Mouse (Mus musculus): ENCODE results near the gene Pde4d. TPM values are rescaled to one million over a fixed set of nuclear protein-coding genes. Genes with fewer than 3 reads are reported as not detected.
A peak's percentile ranks its signal among the peaks of the same experiment; 100 is the strongest.

The Pde4d gene
- polyA plus RNA-seq, 1 experiment from 2014 or later: 13.6 TPM

GRCm38 (mm10) chr13:108532875-108533274 is 83.1 kb downstream of the Pde4d start:
- no peaks in the 10 kb centered on the region for H3K27me3 ChIP-seq (replicated peaks; ENCODE audit: control insufficient read depth, insufficient read depth, low read length)
- H3K36me3 ChIP-seq (ENCODE audit: control insufficient read depth, insufficient read depth, low read length): no peaks in the 10 kb centered on the region
- H3K9me3 ChIP-seq (ENCODE audit: control insufficient read depth, low read length): no peaks in the 10 kb centered on the region
- H3K4me1 ChIP-seq (ENCODE audit: control insufficient read depth, insufficient read depth, low read length): no peaks in the 10 kb centered on the region
- 88% methylated on average over 1 of the region's 1 CpGs for WGBS
- ATAC-seq (ENCODE audit: low read depth) (no peak), DNase-seq (ENCODE audit: low spot score) (no peak)
- no peak overlapping the region for H3K4me2 ChIP-seq (ENCODE audit: low read depth, low read length)
- H3K27ac ChIP-seq (replicated peaks; ENCODE audit: low read depth, low read length): no peak overlapping the region
- no peak overlapping the region for H3K4me3 ChIP-seq (ENCODE audit: low read depth, low read length)
- H3K9ac ChIP-seq (ENCODE audit: low read depth, low read length): no peak overlapping the region

GRCm38 (mm10) chr13:108536436-108536835 is 86.7 kb downstream of the Pde4d start:
- 53% methylated on average over 4 of the region's 4 CpGs for WGBS
- ATAC-seq (ENCODE audit: low read depth): no peak
- Histone ChIP-seq H3K36me3 (ENCODE audit: control insufficient read depth, insufficient read depth, low read length) (no peaks in the 10 kb centered on the region), H3K9me3 (ENCODE audit: control insufficient read depth, low read length) (no peaks in the 10 kb centered on the region), H3K27me3 (replicated peaks; ENCODE audit: control insufficient read depth, insufficient read depth, low read length) (no peaks in the 10 kb centered on the region), H3K4me3 (ENCODE audit: low read depth, low read length) (no peak overlapping the region), H3K4me2 (ENCODE audit: low read depth, low read length) (no peak overlapping the region), H3K27ac (replicated peaks; ENCODE audit: low read depth, low read length) (no peak overlapping the region), H3K9ac (ENCODE audit: low read depth, low read length) (no peak overlapping the region), H3K4me1 (ENCODE audit: control insufficient read depth, insufficient read depth, low read length) (no peaks in the 10 kb centered on the region)
- no peak for DNase-seq (ENCODE audit: low spot score)

- H3K27me3 ChIP-seq (replicated peaks; ENCODE audit: control insufficient read depth, insufficient read depth, low read length): no peaks in the 10 kb centered on the region
- no peaks in the 10 kb centered on the region for H3K4me1 ChIP-seq (ENCODE audit: control insufficient read depth, insufficient read depth, low read length)
- H3K27ac ChIP-seq (replicated peaks; ENCODE audit: low read depth, low read length): no peak overlapping the region
- no peak for DNase-seq (ENCODE audit: low spot score)
- no peak for ATAC-seq (ENCODE audit: low read depth)
- 82% methylated on average over 6 of the region's 6 CpGs for WGBS
- H3K4me2 ChIP-seq (ENCODE audit: low read depth, low read length): no peak overlapping the region
- no peak overlapping the region for H3K9ac ChIP-seq (ENCODE audit: low read depth, low read length)
- no peak overlapping the region for H3K4me3 ChIP-seq (ENCODE audit: low read depth, low read length)
- H3K9me3 ChIP-seq (ENCODE audit: control insufficient read depth, low read length): no peaks in the 10 kb centered on the region
- H3K36me3 ChIP-seq (ENCODE audit: control insufficient read depth, insufficient read depth, low read length): no peaks in the 10 kb centered on the region
Observed at GRCm38 (mm10) chr13:108536951-108537350, 87.2 kb downstream of the Pde4d start.

- no peak for ATAC-seq (ENCODE audit: low read depth)
- H3K4me1 ChIP-seq (ENCODE audit: control insufficient read depth, insufficient read depth, low read length): no peaks in the 10 kb centered on the region
- H3K9ac ChIP-seq (ENCODE audit: low read depth, low read length): no peak overlapping the region
- no peaks in the 10 kb centered on the region for H3K27me3 ChIP-seq (replicated peaks; ENCODE audit: control insufficient read depth, insufficient read depth, low read length)
- no peaks in the 10 kb centered on the region for H3K9me3 ChIP-seq (ENCODE audit: control insufficient read depth, low read length)
- H3K27ac ChIP-seq (replicated peaks; ENCODE audit: low read depth, low read length): no peak overlapping the region
- 50% methylated on average over 1 of the region's 1 CpGs for WGBS
- no peak for DNase-seq (ENCODE audit: low spot score)
- no peaks in the 10 kb centered on the region for H3K36me3 ChIP-seq (ENCODE audit: control insufficient read depth, insufficient read depth, low read length)
- H3K4me3 ChIP-seq (ENCODE audit: low read depth, low read length): no peak overlapping the region
- H3K4me2 ChIP-seq (ENCODE audit: low read depth, low read length): no peak overlapping the region
Observed at GRCm38 (mm10) chr13:108538760-108539369, 89.1 kb downstream of the Pde4d start.

DNA sequence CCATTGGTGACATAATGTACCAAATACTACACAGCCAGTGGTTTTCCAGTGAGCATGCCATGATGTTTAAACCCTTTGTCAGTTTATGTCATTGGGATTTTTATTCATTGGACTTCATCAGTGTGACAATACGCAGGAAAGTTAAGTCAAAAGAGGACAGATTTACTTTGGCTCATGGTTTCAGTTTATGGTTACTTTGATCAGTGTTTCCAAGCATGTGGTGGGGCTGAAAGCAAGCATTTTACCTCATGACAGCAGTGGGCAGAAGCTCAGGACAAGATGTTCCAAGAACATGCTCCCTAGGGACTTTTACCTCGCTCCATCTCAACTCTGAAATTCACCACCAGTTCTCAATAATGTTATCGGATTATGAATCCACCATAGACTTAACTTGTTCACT is 91.7 kb downstream of the Pde4d start:
- Histone ChIP-seq H3K4me2 (ENCODE audit: low read depth, low read length) (no peak overlapping the region), H3K9me3 (ENCODE audit: control insufficient read depth, low read length) (no peaks in the 10 kb centered on the region), H3K27me3 (replicated peaks; ENCODE audit: control insufficient read depth, insufficient read depth, low read length) (no peaks in the 10 kb centered on the region), H3K4me1 (ENCODE audit: control insufficient read depth, insufficient read depth, low read length) (no peaks in the 10 kb centered on the region), H3K9ac (ENCODE audit: low read depth, low read length) (no peak overlapping the region), H3K4me3 (ENCODE audit: low read depth, low read length) (no peak overlapping the region), H3K36me3 (ENCODE audit: control insufficient read depth, insufficient read depth, low read length) (no peaks in the 10 kb centered on the region), H3K27ac (replicated peaks; ENCODE audit: low read depth, low read length) (no peak overlapping the region)
- WGBS: 78% methylated on average over 3 of the region's 3 CpGs
- ATAC-seq (ENCODE audit: low read depth): no peak
- DNase-seq (ENCODE audit: low spot score): no peak

- Histone ChIP-seq H3K4me3 (ENCODE audit: low read depth, low read length) (no peak overlapping the region), H3K27me3 (replicated peaks; ENCODE audit: control insufficient read depth, insufficient read depth, low read length) (no peaks in the 10 kb centered on the region), H3K27ac (replicated peaks; ENCODE audit: low read depth, low read length) (peak overlapping the region; percentile 44), H3K4me2 (ENCODE audit: low read depth, low read length) (no peak overlapping the region), H3K4me1 (ENCODE audit: control insufficient read depth, insufficient read depth, low read length) (no peaks in the 10 kb centered on the region), H3K9me3 (ENCODE audit: control insufficient read depth, low read length) (no peaks in the 10 kb centered on the region), H3K9ac (ENCODE audit: low read depth, low read length) (no peak overlapping the region), H3K36me3 (ENCODE audit: control insufficient read depth, insufficient read depth, low read length) (no peaks in the 10 kb centered on the region)
- DNase-seq (ENCODE audit: low spot score) (peak; percentile 82), ATAC-seq (ENCODE audit: low read depth) (no peak)
- 58% methylated on average over 5 of the region's 5 CpGs for WGBS
Observed at GRCm38 (mm10) chr13:108542342-108542761, 92.6 kb downstream of the Pde4d start.

- DNase-seq (ENCODE audit: low spot score) (no peak), ATAC-seq (ENCODE audit: low read depth) (no peak)
- no peak overlapping the region for H3K4me3 ChIP-seq (ENCODE audit: low read depth, low read length)
- no peaks in the 10 kb centered on the region for H3K9me3 ChIP-seq (ENCODE audit: control insufficient read depth, low read length)
- H3K4me1 ChIP-seq (ENCODE audit: control insufficient read depth, insufficient read depth, low read length): 0 out of 2 replicates have a peak, but pooled peaks cover 8% of the 10 kb centered on the region
- no peak overlapping the region for H3K27ac ChIP-seq (replicated peaks; ENCODE audit: low read depth, low read length)
- no peak overlapping the region for H3K4me2 ChIP-seq (ENCODE audit: low read depth, low read length)
- no peak overlapping the region for H3K9ac ChIP-seq (ENCODE audit: low read depth, low read length)
- 54% methylated on average over 5 of the region's 5 CpGs for WGBS
- no peaks in the 10 kb centered on the region for H3K36me3 ChIP-seq (ENCODE audit: control insufficient read depth, insufficient read depth, low read length)
- no peaks in the 10 kb centered on the region for H3K27me3 ChIP-seq (replicated peaks; ENCODE audit: control insufficient read depth, insufficient read depth, low read length)
Observed at GRCm38 (mm10) chr13:108552288-108552687, 102.5 kb downstream of the Pde4d start.

DNA sequence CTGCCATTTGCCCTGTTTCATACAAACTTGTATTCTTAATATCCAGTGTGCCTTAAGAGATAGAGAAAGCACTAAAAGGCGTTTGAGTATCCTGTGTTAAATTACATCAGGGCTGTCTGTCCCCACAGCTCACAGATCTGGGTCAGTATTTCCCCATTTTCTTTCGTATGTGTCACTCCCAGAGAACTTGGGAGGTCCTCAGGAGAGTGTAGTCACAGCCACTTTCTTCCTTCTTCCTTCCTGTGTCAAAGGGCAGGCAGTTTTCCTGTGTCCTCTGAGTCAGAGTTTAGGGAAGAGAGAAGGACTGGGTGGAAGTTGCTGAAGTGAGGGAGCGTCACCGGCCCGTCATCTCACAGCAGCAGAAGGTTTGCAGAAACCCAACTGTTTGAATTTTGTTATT is 103.2 kb downstream of the Pde4d start:
- DNase-seq (ENCODE audit: low spot score) (no peak), ATAC-seq (ENCODE audit: low read depth) (no peak)
- Histone ChIP-seq H3K36me3 (ENCODE audit: control insufficient read depth, insufficient read depth, low read length) (no peaks in the 10 kb centered on the region), H3K4me2 (ENCODE audit: low read depth, low read length) (no peak overlapping the region), H3K27me3 (replicated peaks; ENCODE audit: control insufficient read depth, insufficient read depth, low read length) (no peaks in the 10 kb centered on the region), H3K4me3 (ENCODE audit: low read depth, low read length) (no peak overlapping the region), H3K4me1 (ENCODE audit: control insufficient read depth, insufficient read depth, low read length) (0 out of 2 replicates have a peak, but pooled peaks cover 8% of the 10 kb centered on the region), H3K27ac (replicated peaks; ENCODE audit: low read depth, low read length) (no peak overlapping the region), H3K9ac (ENCODE audit: low read depth, low read length) (no peak overlapping the region), H3K9me3 (ENCODE audit: control insufficient read depth, low read length) (no peaks in the 10 kb centered on the region)
- WGBS: 61% methylated on average over 5 of the region's 5 CpGs

DNA sequence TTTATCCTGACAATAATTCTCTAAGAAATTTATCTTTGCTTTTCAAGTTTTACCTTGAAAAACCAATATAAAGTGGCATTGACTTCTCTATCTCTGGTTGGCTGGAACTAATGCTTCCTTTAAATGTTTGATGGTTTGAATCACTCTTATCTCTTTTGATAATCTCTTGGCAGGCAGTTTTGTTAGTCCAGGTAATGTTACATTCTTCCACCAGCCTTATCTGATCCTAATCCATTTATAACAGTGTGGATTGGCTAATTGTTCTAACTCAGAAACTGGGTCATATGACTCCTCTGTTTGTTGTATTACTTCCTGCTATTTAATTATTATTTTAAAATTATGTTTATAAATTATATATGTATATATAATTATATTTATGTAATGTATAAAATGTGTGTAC is 105.2 kb downstream of the Pde4d start:
- H3K4me3 ChIP-seq (ENCODE audit: low read depth, low read length): no peak overlapping the region
- H3K36me3 ChIP-seq (ENCODE audit: control insufficient read depth, insufficient read depth, low read length): no peaks in the 10 kb centered on the region
- no peaks in the 10 kb centered on the region for H3K9me3 ChIP-seq (ENCODE audit: control insufficient read depth, low read length)
- H3K9ac ChIP-seq (ENCODE audit: low read depth, low read length): no peak overlapping the region
- H3K4me1 ChIP-seq (ENCODE audit: control insufficient read depth, insufficient read depth, low read length): 0 out of 2 replicates have a peak, but pooled peaks cover 8% of the 10 kb centered on the region
- ATAC-seq (ENCODE audit: low read depth) (no peak), DNase-seq (ENCODE audit: low spot score) (no peak)
- no peaks in the 10 kb centered on the region for H3K27me3 ChIP-seq (replicated peaks; ENCODE audit: control insufficient read depth, insufficient read depth, low read length)
- no peak overlapping the region for H3K4me2 ChIP-seq (ENCODE audit: low read depth, low read length)
- no peak overlapping the region for H3K27ac ChIP-seq (replicated peaks; ENCODE audit: low read depth, low read length)

All from embryonic facial prominence, embryonic 14.5 days (tissue).